Mouse (Mus musculus): ENCODE measurements around the gene Prmt9. TPM values are rescaled to one million over a fixed set of nuclear protein-coding genes. Genes with fewer than 3 reads are reported as not detected.

The Prmt9 gene
- total and polyA plus RNA-seq, 3 experiments = 5.2 to 13.1 (median 10.2) TPM

DNA sequence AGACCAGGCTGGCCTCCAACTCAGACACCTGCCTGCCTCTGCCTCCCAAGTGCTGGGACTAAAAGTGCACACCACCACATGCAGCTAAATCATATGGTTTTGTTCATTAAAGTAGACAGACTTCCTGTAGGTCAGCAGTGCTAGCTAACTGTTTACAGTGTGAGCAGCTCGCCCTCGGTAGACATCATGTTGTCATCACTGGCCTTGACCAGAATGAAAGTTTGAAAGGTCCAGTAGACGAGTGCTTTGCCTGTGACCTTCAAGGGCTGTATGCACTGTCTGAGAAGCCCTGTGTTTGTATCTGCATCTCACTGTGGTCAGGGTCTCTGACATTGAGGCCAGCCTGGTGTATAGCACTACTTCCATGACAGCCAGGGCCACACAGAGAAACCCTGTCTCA lies 12.2 kb downstream of the Prmt9 start:
- no peak for DNase-seq
- H3K4me1 ChIP-seq (ENCODE audit: control insufficient read depth, insufficient read depth, low read length) = no peaks in the 10 kb centered on the region
- intact Hi-C loops (cut with DNase I) = no loop called here
- no peaks in the 10 kb centered on the region for H3K27me3 ChIP-seq (ENCODE audit: control insufficient read depth, insufficient read depth, low read length)
- 80% methylated on average over 3 of the region's 3 CpGs for WGBS
- no peak overlapping the region for H3K27ac ChIP-seq
- peaks cover 2% of the 10 kb centered on the region; the same call in 1 of the 2 replicates for H3K36me3 ChIP-seq (ENCODE audit: control insufficient read depth, insufficient read depth, low read length)
- no peak overlapping the region for H3K9ac ChIP-seq (ENCODE audit: low read depth, low read length)
- H3K79me2 ChIP-seq (replicated peaks; ENCODE audit: control insufficient read depth, insufficient read depth, low read length) = no peaks in the 10 kb centered on the region; the same call in 1 of the 2 replicates
- H3K4me3 ChIP-seq = no peak overlapping the region
- TF ChIP-seq EP300 (IDR thresholded peaks at IDR 0.05; ENCODE audit: insufficient read depth, low read depth, low read length) = no peak
- TF ChIP-seq POLR2A (IDR thresholded peaks at IDR 0.05; ENCODE audit: insufficient read depth, low read depth, low read length) = no peak
- TF ChIP-seq CTCF (IDR thresholded peaks at IDR 0.05) = no peak

DNA sequence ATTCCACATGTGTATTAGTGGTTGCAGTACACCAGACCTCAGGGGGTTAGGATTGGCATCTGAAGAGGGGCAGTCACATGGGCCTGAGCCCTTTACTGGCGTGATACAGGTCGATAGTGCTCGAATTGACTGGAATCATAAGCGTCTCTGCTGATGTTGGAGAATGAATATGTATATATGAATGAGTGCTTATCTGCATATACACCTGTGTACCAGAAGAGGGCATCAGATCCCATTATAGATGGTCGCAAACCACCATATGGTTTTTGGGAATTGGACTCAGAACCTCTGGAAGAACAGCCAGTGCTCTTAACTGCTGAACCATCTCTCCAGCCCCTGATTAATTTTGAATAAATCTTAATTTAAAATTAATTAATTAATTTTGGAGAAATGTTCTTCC lies 25.0 kb downstream of the Prmt9 start:
- H3K4me1 ChIP-seq (ENCODE audit: control insufficient read depth, insufficient read depth, low read length) = peaks cover 1% of the 10 kb centered on the region; the same call in 1 of the 2 replicates
- 90% methylated on average over 5 of the region's 5 CpGs for WGBS
- H3K9ac ChIP-seq (ENCODE audit: low read depth, low read length) = no peak overlapping the region
- TF ChIP-seq EP300 (IDR thresholded peaks at IDR 0.05; ENCODE audit: insufficient read depth, low read depth, low read length) = no peak
- TF ChIP-seq CTCF (IDR thresholded peaks at IDR 0.05) = peak; percentile 58
- TF ChIP-seq POLR2A (IDR thresholded peaks at IDR 0.05; ENCODE audit: insufficient read depth, low read depth, low read length) = no peak
- no peaks in the 10 kb centered on the region for H3K27me3 ChIP-seq (ENCODE audit: control insufficient read depth, insufficient read depth, low read length)
- peaks cover 2% of the 10 kb centered on the region; the same call in 1 of the 2 replicates for H3K36me3 ChIP-seq (ENCODE audit: control insufficient read depth, insufficient read depth, low read length)
- H3K4me3 ChIP-seq = no peak overlapping the region
- intact Hi-C loops (cut with DNase I) = no loop called here
- no peaks in the 10 kb centered on the region for H3K79me2 ChIP-seq (replicated peaks; ENCODE audit: control insufficient read depth, insufficient read depth, low read length)
- no peak for DNase-seq
- no peak overlapping the region for H3K27ac ChIP-seq

DNA sequence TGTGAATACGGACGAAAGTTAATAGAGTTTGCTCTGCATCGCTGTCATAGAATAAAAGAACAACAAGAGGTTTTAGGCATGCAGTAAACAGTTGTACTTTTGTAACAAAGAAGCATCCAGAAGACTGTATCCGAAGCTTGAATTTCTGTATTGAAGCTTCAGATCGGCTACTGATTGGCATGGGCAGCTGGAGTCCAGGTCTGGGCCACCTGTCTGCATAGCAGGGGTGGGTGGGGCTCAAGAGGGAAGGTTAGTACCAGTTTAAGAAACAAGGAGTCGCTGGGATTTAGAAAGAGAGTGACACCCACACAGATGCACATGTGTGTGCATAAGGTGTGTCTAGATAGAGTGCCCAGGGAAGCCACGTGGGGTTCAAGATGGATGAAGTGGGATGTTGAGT lies 28.5 kb downstream of the Prmt9 start:
- peaks cover 2% of the 10 kb centered on the region; the same call in 1 of the 2 replicates for H3K36me3 ChIP-seq (ENCODE audit: control insufficient read depth, insufficient read depth, low read length)
- DNase-seq = no peak
- no peaks in the 10 kb centered on the region for H3K27me3 ChIP-seq (ENCODE audit: control insufficient read depth, insufficient read depth, low read length)
- no peak for TF ChIP-seq POLR2A (IDR thresholded peaks at IDR 0.05; ENCODE audit: insufficient read depth, low read depth, low read length)
- TF ChIP-seq EP300 (IDR thresholded peaks at IDR 0.05; ENCODE audit: insufficient read depth, low read depth, low read length) = no peak
- no peak for TF ChIP-seq CTCF (IDR thresholded peaks at IDR 0.05)
- no peak overlapping the region for H3K27ac ChIP-seq
- H3K9ac ChIP-seq (ENCODE audit: low read depth, low read length) = no peak overlapping the region
- peaks cover 1% of the 10 kb centered on the region; the same call in 1 of the 2 replicates for H3K4me1 ChIP-seq (ENCODE audit: control insufficient read depth, insufficient read depth, low read length)
- H3K79me2 ChIP-seq (replicated peaks; ENCODE audit: control insufficient read depth, insufficient read depth, low read length) = no peaks in the 10 kb centered on the region
- 95% methylated on average over 7 of the region's 7 CpGs for WGBS
- intact Hi-C loops (cut with DNase I) = no loop called here
- no peak overlapping the region for H3K4me3 ChIP-seq

DNA sequence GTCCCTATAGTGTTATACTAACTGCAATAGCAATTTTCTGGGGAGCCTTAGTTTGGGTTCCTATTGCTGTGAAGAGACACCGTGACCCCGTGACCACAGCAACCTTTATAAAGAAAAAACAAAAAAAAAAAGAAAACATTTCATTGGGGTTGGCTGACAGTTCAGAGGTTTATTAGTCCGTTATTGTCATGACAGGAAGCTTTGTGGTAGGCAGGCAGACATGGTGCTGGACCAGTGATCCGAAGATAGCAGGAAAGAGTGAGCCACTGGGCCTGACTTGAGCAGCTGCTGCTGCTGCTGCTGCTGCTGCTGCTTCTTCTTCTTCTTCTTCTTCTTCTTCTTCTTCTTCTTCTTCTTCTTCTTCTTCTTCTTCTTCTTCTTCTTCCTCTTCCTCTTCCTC lies 35.0 kb downstream of the Prmt9 start:
- Histone ChIP-seq H3K27ac (no peak overlapping the region), H3K4me3 (no peak overlapping the region), H3K27me3 (ENCODE audit: control insufficient read depth, insufficient read depth, low read length) (no peaks in the 10 kb centered on the region), H3K9ac (ENCODE audit: low read depth, low read length) (no peak overlapping the region), H3K79me2 (replicated peaks; ENCODE audit: control insufficient read depth, insufficient read depth, low read length) (no peaks in the 10 kb centered on the region), H3K4me1 (ENCODE audit: control insufficient read depth, insufficient read depth, low read length) (no peaks in the 10 kb centered on the region), H3K36me3 (ENCODE audit: control insufficient read depth, insufficient read depth, low read length) (no peaks in the 10 kb centered on the region)
- intact Hi-C loops (cut with DNase I) = no loop called here
- DNase-seq = no peak
- WGBS = 76% methylated on average over 4 of the region's 4 CpGs
- TF ChIP-seq EP300 (IDR thresholded peaks at IDR 0.05; ENCODE audit: insufficient read depth, low read depth, low read length) (no peak), CTCF (IDR thresholded peaks at IDR 0.05) (no peak), POLR2A (IDR thresholded peaks at IDR 0.05; ENCODE audit: insufficient read depth, low read depth, low read length) (no peak)

DNA sequence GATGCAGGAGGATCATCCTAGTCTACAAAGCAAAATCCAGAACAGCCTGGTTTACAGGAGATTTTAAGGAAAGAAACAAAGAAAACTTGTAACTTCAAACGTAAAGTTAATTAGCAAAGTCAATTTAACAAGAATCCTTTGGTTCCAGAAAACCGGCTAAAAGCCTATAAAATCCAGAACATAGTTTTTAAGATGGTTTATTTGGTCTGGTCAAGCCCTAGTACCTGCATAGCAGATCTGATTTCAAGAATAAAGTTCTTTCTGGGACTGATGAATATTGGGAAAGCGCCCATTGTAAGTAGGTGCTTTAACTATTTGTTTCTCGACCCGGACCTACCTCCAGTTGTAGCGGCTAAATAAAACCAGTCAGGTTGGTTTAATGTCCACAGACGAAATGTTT lies 60.4 kb downstream of the Prmt9 start:
- TF ChIP-seq EP300 (IDR thresholded peaks at IDR 0.05; ENCODE audit: insufficient read depth, low read depth, low read length) = no peak
- no peak for TF ChIP-seq POLR2A (IDR thresholded peaks at IDR 0.05; ENCODE audit: insufficient read depth, low read depth, low read length)
- TF ChIP-seq CTCF (IDR thresholded peaks at IDR 0.05) = no peak
- H3K79me2 ChIP-seq (replicated peaks; ENCODE audit: control insufficient read depth, insufficient read depth, low read length) = no peaks in the 10 kb centered on the region
- no peaks in the 10 kb centered on the region; the same call in none of the 2 replicates for H3K36me3 ChIP-seq (ENCODE audit: control insufficient read depth, insufficient read depth, low read length)
- intact Hi-C loops (cut with DNase I) = loop anchor here (10.0 kb wide), 1 partner anchor 195 kb away; no protein-coding TSS in a partner anchor
- no peak for DNase-seq
- H3K4me1 ChIP-seq (ENCODE audit: control insufficient read depth, insufficient read depth, low read length) = no peaks in the 10 kb centered on the region
- no peak overlapping the region for H3K27ac ChIP-seq
- H3K27me3 ChIP-seq (ENCODE audit: control insufficient read depth, insufficient read depth, low read length) = no peaks in the 10 kb centered on the region
- peak overlapping the region; percentile 69 for H3K4me3 ChIP-seq
- WGBS = 23% methylated on average over 7 of the region's 7 CpGs
- peak overlapping the region; percentile 78; the same call in 1 of the 2 replicates for H3K9ac ChIP-seq (ENCODE audit: low read depth, low read length)

DNA sequence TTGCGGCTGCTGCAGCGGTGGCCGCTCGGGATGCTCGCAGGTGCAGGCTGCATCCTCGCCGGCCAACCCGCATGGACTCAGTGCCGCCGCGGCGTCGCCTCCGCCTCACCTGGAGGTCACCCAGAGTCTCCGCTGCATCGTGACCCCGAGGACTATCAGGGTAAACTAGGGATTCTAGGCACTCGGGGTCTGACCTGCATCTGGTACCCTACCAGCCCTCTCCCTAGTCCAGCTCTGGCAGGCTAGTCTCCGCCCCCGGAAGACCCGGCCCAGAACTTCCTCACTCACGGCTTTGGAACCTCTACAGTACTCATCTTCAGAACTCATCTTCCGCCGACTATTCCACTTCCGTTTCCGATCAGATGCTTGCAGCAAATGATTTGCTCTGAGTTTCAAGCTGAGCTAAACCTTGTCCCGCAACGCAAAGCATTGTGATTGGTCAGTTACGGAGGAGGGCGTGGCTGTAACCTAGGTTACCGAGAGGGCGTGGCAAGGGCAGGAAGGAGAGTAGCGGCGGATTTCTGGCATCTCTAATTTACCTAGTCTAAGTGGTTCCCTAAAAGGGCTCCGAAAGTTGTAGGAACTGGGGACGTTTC lies 61.3 kb downstream of the Prmt9 start, which contains the start of gene Tmem184c:
TSS of gene Tmem184c (minus strand) at position 325 of the 596 bp plus-strand sequence.
- under 1% methylated on average over 36 of the region's 36 CpGs for WGBS
- Histone ChIP-seq H3K36me3 (ENCODE audit: control insufficient read depth, insufficient read depth, low read length) (no peaks in the 10 kb centered on the region; the same call in none of the 2 replicates), H3K4me3 (peak within 1 kb of the TSS; percentile 69), H3K4me1 (ENCODE audit: control insufficient read depth, insufficient read depth, low read length) (no peaks in the 10 kb centered on the region), H3K27ac (peak within 1 kb of the TSS; percentile 24; the same call in 1 of the 2 replicates), H3K79me2 (replicated peaks; ENCODE audit: control insufficient read depth, insufficient read depth, low read length) (no peaks in the 10 kb centered on the region), H3K27me3 (ENCODE audit: control insufficient read depth, insufficient read depth, low read length) (no peaks in the 10 kb centered on the region), H3K9ac (ENCODE audit: low read depth, low read length) (peak within 1 kb of the TSS; percentile 78)
- no peak for TF ChIP-seq CTCF (IDR thresholded peaks at IDR 0.05)
- TF ChIP-seq EP300 (IDR thresholded peaks at IDR 0.05; ENCODE audit: insufficient read depth, low read depth, low read length) = 0 out of 2 replicates have a peak, but pooled peaks have one; percentile 35
- TF ChIP-seq POLR2A (IDR thresholded peaks at IDR 0.05; ENCODE audit: insufficient read depth, low read depth, low read length) = peak; percentile 67
- intact Hi-C loops (cut with DNase I) = loop anchor here (10.0 kb wide), 1 partner anchor 196 kb away; no protein-coding TSS in a partner anchor
- peak; percentile 97 to 98 for DNase-seq

Measured in heart, adult 2 months (tissue).